Mouse (Mus musculus) right cerebral cortex, adult 2 months (tissue): Measurements from ENCODE around the gene Dcx.

Source experiments
- DNase-seq, 2 experiments: peaks; one replicate each; pipeline ENCODE4 v3.0.0; 2021 to 2022; ENCODE audit warnings: low spot score in 2 of 2

Gene Dcx

DNA sequence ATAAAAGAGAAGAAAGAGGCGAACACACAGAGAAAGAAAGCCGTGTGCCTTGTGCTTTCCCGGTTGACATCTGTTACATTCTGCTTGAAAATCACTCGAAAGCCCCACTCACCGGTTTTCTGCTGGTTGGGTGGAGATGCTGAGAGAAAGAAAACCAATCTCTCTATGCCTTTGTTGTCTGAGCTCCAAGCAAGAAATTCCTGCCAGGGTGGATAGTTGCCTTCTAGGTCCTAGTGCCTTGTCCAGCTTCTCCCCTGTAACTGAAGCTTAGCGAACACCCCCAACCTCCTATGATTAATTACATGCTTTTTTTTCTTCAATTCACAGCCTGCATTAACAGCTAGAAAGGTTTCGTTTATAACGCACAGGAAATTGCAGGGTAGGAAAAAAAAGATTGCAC lies at the start of gene Dcx:
Dcx (minus strand) TSS at position 354 of the 400 bp plus-strand sequence.
- peak in 1 of 2 experiments; percentile 32 for DNase-seq

DNA sequence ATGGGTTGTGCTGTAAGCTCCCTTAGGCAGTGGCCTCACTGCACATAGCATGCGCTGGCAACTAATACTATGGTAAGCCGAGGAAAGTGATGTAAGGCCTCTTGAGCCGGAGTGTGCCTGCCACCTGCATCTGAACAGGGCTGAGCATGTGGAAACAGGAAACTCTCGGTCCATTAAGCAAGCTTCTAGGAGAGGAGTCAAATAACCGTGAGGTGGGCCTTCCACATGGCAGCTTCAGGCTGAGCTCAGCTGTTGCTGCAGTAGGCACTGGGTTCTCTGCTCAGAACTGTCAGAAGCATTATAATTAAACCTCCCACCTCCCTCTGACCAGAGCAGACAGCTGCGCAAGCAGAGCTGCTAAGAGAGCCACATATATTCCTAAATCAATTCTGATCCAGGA lies 33.1 kb upstream of the Dcx start:
- peak in 1 of 2 experiments; percentile 7 for DNase-seq

DNA sequence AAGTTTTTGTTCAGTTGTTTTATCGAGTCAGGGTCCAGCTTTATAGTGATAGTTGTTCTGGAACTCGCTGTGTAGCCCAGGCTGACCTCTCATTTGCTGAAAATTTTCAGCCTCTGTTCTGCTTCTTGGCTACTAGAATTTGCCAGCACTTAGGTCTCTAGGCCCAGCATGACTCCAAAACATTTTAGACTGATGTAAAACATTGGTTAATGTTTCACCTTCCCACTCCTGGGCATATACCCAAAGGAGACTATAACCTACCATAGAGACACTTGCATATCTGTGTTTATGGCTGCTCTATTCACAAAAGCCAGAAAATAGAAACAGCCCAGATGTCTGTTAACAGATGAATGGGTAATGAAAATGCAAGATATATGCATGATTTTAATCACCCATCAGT lies 560 bp upstream of the Dcx start:
- DNase-seq, result no peak

DNA sequence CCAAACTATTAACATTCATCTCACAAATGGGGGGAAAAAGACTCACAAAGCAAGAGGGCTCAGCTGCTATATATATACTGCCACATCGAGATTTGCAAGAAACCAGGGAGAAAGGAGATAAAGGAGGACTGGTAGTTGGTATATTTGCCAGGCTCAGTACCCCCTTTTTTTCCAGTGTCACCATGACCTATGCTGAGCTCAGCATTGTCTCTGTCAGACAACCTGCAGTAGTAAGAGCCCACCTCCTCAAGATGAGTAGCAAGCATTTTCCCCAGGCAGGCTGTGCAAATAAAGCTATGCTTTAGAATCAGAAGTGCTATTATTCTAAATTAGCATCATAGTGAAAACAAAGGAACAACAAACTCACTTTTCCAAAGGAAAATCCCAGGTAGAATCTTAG lies 581 bp downstream of the Dcx start:
- no peak for DNase-seq

DNA sequence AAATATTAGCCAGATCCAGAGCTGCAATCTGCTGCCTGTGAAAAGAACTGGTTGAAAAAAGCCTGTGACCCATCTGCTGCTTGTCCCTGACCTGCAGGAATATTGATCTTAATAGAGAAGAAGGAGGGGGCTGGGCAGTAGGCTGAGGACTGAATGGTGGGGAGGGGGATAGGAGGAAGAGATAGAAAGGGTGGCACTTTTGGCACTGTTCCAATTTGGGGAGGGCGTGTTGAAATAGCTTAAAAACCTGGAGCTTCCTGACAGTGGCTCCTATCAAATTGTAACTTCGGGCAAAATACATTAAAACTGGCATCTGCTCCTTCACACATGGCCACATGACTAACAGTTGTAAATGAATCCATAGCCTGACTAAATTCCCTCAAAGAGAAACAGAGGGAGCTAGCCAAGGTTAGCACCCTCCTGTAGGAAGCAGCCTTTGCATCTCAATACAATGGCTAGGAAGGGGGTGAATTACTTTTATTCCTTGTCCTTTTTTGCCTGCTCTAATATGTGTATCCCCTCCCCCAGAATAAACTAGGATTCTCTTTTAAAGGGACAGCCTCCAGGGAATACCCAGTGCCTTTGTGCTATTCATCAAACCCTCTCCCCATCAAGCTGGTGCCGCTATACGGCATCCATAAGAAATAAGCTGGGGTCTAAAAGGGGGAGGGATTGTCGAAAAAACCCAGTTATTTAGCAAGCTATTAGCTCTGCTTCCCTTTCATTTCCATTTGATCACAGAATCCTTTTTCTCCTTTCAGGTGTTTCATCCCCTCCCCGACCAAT lies 1.5 kb downstream of the Dcx start:
- no peak for DNase-seq

DNA sequence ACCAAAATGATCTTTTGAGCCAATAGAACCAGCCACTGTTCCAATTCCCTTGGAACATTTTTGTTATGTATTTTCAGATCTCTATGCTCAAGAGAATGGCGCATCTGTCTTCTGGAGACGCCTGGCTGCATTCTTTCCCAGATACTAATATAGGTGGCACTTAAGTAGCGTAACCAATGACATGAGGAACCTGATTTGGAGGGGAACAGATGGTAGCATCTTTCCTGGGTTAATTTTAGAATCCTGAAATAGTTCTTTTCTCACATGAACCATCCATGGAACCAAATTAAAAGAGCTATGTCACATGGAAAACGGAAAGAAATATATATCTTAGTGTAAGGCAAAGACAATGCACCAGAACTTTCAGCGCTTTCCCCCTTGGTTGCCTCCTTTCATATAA lies 11.0 kb downstream of the Dcx start:
- DNase-seq, result no peak

DNA sequence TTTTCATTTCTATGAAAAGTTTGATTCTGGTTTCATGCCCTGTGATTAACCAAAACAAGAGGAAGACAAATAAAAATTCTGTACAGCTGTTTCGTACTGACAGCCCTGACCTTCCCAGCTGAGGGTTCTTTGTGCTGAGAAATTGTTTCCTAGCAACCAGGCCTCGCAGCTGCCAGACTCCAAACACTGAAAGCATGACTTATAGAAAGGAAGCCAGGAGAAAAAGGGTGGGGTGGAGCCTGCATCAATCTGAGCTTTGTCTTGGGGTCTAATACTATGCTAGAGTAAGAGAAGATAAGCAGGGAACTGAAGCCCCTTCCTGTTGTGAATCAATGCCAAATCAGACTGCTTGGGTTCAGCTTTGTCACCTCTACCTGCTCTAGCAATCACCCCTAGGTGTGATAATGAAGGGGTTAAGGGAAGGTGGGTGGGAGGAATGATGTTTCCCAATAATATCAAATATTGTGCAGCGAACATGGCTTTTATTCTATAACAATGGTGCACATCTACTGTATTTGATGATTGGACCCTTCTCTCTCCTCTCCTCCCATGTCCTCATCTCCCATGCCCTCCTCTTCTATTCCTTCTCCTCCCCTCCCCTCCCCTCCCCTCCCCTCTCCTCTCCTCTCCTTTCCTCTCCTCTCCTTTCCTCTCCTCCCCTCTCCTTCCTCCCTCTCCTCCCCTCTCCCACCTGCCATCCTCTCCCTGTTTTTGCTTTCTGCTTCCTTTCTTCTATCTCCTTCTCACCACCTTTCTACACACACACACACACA lies 26.2 kb downstream of the Dcx start:
- DNase-seq, result no peak

DNA sequence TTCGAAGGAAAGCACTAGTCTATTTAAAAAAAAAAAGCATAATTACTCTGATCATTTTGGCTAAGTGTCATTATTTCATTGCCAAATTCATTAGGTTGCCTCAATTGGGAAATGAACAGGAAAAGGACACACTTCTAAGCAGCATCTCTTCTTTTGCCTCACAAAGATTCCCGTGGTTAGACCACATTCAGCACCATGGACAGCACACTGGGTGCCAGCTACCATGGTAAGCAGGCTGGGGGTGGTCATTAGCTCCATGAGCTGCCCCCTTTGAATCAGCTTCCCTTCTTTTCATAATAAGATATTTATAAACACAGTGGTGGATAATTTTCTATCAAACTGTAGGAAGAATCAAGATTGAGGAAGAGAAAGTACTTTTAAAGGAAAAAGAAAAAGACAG lies 28.4 kb downstream of the Dcx start:
- no peak for DNase-seq

DNA sequence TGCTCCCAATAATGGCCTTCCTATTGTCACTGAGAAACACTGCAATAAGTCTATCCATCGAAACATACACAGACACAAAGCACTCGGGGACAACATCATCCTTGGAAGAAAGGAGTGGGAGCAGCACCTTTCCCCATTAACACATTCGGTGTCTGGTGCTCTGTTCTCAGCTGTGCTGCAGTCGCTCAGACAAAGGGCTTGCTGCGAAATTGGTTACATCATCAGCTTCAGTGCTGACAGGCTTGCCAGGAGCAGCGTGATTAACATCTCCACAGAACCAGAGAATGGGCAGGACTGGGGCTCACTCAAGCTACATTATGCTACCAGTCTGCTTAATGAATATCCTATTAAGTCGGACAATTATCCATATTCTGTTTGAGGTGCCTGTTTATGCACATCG lies 30.8 kb downstream of the Dcx start:
- DNase-seq, result peak; percentile 36 to 42

DNA sequence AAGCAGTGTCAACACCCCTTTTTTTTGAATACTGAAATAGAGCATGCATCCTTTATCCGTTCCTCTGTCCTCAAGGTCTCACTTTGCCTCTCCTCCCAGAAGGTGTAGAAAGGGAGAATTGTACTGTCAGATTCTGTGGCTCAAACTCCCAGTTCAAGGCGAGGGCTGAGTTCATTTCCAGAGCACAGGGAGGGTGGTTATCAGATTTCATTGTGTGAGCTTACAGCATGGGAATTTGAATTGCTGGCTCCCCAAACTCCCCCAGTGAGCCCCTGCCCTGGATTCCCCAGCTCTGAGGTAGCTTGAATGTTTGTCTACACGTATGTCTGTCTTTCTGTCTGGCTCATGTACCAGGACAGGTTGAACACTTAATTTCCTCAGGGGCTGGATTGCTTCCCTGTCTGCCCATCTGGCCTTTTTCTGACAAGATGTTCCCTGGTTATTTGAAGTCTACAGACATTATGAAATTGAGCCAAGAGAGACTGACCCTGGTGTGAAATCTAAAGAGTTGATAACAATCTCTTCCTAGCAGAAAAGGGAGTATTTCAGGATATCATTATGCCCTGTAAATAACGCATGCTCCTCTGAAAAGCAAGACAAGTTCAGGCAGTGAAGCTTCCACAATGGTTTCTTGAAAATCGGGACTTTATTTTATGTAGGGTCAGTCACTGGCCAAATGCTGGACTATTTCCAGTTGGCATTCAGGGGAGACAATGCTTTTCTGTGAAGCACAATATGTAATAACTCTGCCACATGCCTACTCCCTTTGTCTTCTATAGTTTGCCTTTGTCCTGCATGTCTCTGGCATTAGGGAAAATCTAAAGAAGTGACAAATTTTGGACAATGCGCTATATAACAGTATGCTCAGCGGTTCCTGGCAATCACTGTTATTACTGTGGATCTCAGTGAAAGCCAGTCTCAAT lies 35.5 kb downstream of the Dcx start:
- DNase-seq, result no peak

DNA sequence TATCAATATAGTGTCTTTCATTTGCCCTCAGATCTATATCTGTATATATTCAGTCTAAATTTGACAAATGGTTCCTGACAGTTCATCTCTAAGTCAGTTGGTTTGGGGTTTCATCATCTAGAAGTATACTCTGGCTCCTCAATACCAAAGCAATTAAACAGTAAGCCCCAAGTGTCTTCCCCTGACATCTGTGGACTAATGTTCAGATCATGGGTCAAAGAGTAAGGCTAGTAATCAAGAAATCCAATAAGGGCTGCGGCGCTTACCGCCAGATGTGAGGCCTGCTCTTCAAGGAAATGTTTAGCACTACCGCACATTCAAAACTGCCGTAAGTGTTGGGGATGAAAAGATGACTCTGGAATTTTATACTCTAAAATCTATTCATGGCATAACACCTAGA lies 36.2 kb downstream of the Dcx start:
- no peak for DNase-seq

DNA sequence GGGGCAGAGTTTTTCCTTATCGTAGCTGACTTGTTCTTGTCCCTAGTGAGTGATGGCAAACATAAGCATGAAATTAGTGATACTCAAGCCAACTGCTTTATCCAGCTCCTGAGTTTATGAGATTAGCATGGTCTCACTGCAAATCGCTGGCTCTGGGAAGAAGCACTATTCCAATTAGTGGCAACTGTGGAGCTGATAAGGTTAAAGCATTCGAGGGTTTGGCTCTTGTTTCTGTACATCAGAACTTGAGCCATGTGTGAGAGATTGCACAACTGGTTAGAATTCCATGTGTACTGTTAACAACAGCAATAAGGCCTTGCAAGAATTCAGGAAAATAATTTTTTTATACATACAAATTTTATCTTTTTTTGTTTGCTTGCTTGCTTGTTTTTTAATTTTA lies 39.9 kb downstream of the Dcx start:
- no peak for DNase-seq

DNA sequence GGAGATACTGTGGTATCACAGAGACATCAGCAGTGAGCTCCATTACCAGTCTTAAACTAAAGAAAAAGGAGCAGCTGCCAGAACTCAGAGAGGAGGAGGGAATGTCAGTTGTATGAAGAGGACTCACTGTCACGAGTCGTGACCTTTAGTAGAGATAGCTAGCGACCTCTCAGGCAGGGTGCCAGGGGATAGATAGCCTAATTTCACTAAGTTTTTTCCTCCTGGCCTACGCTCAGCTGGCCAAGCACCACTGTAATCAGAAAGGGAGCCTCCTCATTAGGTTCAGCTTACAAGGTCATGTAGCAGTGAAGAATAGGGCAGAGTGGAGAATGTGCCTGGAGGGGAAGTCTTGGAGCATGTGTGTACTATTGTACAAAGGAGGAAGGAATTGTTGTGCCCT lies 47.3 kb downstream of the Dcx start:
- no peak for DNase-seq

DNA sequence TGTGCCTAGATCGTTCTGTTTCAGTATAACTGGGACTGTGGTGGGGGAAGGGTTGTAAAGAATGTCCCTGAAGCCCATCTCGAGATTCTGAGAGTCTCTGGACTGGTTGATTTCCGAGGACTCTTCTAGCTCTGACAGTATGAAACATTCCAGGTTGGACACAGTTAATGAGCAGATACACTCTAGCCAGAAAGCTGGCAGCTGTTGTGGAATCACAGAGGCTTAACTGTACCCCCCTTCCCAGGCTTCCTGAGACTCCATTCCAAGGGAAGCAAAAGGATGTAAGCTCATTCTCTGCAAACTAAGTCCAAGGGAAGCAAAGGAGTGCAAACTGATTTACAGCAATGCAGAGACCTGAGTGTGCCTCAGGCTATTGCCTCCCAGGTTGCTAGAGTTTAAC lies 48.2 kb downstream of the Dcx start:
- DNase-seq, result no peak

DNA sequence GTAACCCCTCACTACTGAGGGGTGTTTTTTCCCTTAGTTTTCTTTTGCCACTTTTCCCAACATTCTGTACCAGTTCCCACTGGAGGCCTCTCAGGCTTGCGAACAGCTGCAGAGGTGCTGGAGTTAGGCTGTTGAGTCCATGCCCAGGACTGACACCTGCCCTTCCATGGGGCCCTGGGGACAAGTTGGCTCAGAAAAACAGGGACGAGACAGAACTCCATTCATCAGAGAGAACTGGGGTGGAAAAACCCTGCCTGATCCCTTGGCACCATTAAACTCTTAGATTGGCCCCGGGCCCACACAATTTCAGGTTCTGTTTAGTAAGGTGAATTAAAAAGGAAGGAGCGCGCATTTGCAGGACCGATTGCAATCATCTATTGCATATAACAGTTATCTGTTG lies 48.8 kb downstream of the Dcx start:
- DNase-seq, result no peak

DNA sequence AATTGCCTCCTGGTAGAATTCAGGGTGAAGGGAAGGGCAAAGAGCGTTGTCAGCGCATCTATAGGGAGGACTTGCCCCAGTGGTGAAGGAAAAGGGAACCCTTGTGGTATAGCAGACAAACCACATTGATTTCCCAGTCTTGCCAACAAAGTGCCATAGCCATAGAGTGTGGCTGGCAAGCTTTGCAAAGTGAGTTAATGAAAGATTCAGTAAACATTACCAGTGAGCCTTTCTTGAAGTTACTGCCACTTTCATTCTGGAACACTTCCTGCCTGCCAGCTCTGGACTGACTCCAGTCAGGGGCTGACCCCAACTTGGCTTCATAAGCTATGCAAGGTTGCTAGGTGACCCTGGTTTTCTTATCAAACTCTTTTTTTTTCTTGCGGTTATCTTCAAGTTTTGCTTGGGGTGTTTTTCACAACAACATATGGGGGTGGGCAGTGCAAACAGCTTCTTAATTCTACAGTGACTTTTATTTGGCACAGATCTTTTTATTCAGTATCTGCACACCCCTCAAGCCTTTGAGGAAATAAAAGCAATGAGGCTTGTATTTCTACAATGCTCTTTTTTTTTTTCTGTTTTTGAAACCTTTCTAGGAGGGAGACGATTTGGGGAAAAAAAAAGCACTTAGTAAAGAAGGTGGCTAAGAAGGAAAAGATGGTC lies 51.2 kb downstream of the Dcx start:
- no peak for DNase-seq

DNA sequence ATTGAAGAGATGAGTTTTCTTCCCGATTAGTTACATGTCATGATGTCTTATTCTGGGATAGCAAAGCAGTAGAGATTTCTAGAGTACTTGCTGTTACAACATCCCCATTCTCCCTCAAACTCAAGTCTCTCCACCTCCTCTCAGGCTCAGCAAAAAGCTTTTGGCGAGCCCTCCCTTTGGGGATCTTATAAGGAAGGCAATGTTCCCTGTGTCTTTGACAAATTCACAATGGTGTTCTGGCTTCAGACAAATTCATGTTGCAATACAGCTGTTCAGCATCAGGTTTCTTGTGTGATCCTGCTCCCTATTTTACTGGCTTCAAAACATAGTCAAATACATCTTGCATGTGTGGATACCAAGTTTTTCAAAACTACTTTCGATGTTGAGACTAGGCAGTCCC lies 53.5 kb downstream of the Dcx start:
- no peak for DNase-seq

DNA sequence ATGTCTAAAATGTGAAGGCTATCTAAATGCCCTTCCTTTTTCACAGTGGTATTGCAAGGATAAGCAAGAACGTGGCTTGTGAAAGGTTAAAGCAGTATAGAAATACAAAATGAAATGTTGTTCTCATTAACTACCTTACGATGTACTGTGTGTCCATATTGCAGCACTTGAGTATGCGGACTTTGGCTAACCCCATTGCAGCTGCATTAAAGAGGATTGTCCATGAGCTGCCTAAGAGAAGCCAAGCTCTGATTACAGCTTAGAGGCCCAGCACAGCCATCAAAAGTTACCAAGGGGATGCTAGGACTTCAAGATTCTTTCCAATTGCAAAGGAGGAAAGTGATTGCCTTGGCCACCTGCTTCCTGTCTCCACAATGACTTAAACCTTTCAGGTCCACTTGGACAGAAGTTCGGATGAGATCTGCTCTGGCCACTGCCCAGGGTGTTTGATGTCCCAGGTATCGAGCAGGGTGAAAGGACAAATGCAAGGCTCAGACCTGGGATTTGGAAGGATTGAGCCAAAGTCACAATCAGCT lies 65.9 kb downstream of the Dcx start:
- DNase-seq, result no peak

DNA sequence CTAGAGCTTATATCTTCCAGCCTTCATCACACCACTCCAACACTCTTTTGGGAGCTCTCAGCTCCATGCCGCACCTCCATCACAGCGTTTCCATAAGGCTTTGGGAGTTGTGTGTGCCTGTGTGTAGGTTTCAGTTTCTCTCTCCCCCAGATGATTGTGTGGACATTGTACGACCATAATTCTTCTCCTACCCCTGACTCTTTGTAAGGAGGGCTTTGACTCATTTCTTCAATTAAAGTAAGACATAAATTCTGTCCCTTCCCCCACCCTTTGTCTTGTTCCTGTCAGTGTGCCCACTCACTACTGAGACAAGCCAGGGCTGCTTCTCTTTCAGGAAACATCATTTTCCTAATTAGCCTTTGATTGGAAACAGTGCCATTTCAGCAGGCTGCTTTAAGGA lies 81.8 kb downstream of the Dcx start:
- DNase-seq, result no peak

DNA sequence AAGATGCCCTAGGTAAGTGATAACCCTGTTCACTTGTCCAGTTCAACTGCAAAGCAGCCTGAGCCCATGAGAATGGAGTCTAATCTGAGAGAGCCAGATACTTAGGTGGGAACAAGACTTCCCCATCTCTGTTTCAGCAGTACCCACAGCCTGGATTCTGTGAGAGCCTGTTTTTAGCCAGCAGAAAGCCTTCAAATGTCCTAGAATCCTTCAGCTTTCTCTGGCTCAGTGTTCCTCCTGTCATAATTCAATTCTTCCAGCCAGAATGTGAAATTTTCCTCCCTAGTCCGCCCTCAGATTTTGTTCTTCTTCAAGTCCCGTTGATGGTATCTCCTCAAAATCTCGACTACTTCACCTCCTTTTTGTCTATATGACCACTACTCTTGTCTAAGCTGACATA lies 83.1 kb downstream of the Dcx start:
- DNase-seq, result no peak

DNA sequence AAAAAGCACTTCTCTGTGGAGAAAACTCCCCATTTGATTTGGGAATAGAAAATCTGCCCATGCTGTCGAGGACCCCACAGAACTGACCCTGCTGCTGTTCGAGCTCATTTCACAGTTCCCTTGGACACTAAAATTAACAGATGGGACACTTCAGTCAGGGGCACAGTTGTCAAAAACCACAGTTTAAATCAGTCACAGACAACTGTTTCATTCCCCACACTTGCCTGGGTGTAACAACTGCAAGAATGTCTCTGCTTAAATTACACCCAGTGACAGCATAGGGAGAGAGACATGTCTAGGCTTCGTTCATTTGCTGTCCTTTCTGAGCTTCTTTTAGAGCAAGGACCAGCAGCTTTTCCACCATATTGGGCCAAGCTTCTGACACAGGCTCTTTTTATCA lies 86.5 kb downstream of the Dcx start:
- DNase-seq, result no peak

DNA sequence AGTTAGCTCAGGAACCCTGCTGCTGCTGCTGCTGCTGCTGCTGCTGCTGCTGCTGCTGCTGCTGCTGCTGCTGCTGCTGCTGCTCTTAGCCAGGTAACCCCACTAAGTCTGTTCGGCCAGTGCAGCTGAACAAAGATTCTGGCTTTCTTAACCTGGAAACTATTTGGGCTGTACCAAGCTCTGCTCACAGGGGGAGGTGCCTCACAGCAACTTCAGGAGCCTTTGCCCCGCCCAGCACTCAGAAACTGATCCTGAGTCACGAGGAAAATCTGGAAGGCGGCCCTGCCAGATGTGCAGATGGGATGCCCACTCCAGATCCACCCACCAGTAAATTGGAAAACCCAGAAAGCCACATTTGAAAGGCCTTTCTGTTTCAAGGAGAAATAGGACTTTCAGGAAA lies 105.9 kb downstream of the Dcx start, which contains the start of gene Capn6:
Capn6 (minus strand) TSS at position 203 of the 400 bp plus-strand sequence.
- no peak for DNase-seq
